Mouse (Mus musculus) stomach, embryonic 14.5 days (tissue): ENCODE measurements around the gene Dynll2. TPM values are rescaled to one million over a fixed set of nuclear protein-coding genes. Genes with fewer than 3 reads are reported as not detected.
"Not testable (repeated sequence)": the region's sequence is repeated elsewhere in the genome, so short reads cannot be mapped to it uniquely, and the experiment has no call there.

Experiments used
- ATAC-seq: fragments of 200-750 bp; cut with Nextera tagmentation; 2 replicates; pipeline ENCODE4 v1.8.0; 2017; ENCODE audit warnings: low read depth, moderate TSS enrichment; ENCODE audit not compliant: insufficient number of reproducible peaks, insufficient read depth, low FRiP score
- H3K27ac ChIP-seq: fragments of 300-500 bp; sonication (generic); 2 replicates; pipeline ENCODE4 v1.5.1; 2014; ENCODE audit warnings: mild to moderate bottlenecking, low read length, moderate library complexity, mixed read lengths
- H3K27me3 ChIP-seq: fragments of 300-500 bp; sonication (generic); 2 replicates; pipeline ENCODE4 v1.6.1; 2014; ENCODE audit warnings: low read length, control low read depth, mixed read lengths; ENCODE audit not compliant: control insufficient read depth, insufficient read depth
- H3K36me3 ChIP-seq: fragments of 300-500 bp; sonication (generic); 2 replicates; pipeline ENCODE4 v1.6.1; 2014; ENCODE audit warnings: mild to moderate bottlenecking, control low read depth, low read length, moderate library complexity, mixed read lengths; ENCODE audit not compliant: control insufficient read depth, insufficient read depth
- H3K4me1 ChIP-seq: fragments of 300-500 bp; sonication (generic); 2 replicates; pipeline ENCODE4 v1.6.1; 2014; ENCODE audit warnings: low read length, control low read depth, mixed read lengths; ENCODE audit not compliant: control insufficient read depth, insufficient read depth
- H3K4me2 ChIP-seq: fragments of 300-500 bp; sonication (generic); replicated peaks from 2 replicates; pipeline ENCODE4 v1.6.1; 2014; ENCODE audit warnings: low read depth, low read length, control low read depth
- H3K4me3 ChIP-seq: fragments of 300-500 bp; sonication (generic); 2 replicates; pipeline ENCODE4 v1.5.1; 2014; ENCODE audit warnings: low read depth, low read length, control low read depth
- H3K9ac ChIP-seq: fragments of 300-500 bp; sonication (generic); replicated peaks from 2 replicates; pipeline ENCODE4 v1.6.1; 2014; ENCODE audit warnings: low read depth, mild to moderate bottlenecking, control low read depth, low read length, moderate library complexity, mixed read lengths
- H3K9me3 ChIP-seq: fragments of 300-500 bp; sonication (generic); 2 replicates; pipeline ENCODE4 v1.6.1; 2016; ENCODE audit warnings: low read depth, low read length, control low read depth; ENCODE audit not compliant: control insufficient read depth
- WGBS: fragments of 180-500 bp; shearing (Covaris S2); extraction: QIAGEN DNeasy Blood & Tissue Kit; methylation state at CpG from one replicate; pipeline ENCODE4 v1.1.7; 2014; 5-methylcytosine and 5-hydroxymethylcytosine counted together
- polyA plus RNA-seq: library from polyadenylated mRNA; unstranded; fragments of >200 nt; fragmentation: Nextera tagmentation; extraction: Ambion mirVana; gene quantifications from 2 replicates; pipeline ENCODE4 v1.2.1, GENCODE M21; 2014

Gene Dynll2
- polyA plus RNA-seq, 1 experiment from 2014 or later: 16.7 TPM

DNA sequence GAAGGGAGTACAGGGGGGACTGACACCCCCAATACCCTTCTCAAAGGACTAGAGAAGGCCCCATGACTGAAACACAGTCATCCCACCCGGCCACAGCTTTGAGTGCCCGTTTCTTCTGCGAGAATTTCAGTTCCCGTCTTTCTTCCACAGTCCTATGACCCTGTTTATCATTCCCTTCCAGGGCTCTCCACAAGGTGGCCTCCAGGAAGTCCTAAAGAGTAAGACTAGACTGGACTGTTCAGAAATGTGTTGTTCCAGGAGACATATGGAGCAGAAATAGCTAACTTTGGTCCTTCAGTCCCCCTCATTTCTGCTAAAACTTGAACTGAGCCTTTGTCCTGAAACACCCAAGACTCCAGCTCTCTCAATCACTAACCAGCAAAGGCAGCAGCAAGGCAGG is 8.4 kb downstream of the Dynll2 start:
- Histone ChIP-seq H3K9me3 (no peaks in the 10 kb centered on the region), H3K27ac (no peak overlapping the region), H3K4me1 (no peaks in the 10 kb centered on the region), H3K4me3 (no peak overlapping the region), H3K36me3 (peaks cover 61% of the 10 kb centered on the region), H3K9ac (no peak overlapping the region), H3K27me3 (no peaks in the 10 kb centered on the region), H3K4me2 (no peak overlapping the region)
- 66% methylated on average over 4 of the region's 4 CpGs for WGBS
- no peak for ATAC-seq

DNA sequence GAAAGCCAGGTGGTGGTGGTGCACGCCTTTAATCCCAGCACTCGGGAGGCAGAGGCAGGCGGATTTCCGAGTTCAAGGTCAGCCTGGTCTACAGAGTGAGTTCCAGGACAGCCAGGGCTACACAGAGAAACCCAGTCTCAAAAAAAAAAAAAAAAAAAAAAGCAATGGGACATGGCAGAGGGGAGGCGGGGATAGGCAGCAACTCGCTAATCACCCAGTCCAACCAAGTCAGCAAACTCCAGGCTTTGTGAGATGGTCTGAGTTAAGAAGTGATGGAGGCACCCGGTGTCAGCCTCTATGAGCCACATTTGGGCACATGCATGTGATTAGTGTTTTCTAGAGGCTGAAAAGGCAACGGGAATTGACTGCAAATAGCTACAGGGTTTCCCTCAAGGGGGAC is 10.3 kb downstream of the Dynll2 start:
- not testable (repeated sequence) for H3K4me2 ChIP-seq, H3K9me3 ChIP-seq, H3K27ac ChIP-seq, ATAC-seq, H3K9ac ChIP-seq, H3K4me3 ChIP-seq, H3K4me1 ChIP-seq, H3K27me3 ChIP-seq
- peaks cover 44% of the 10 kb centered on the region for H3K36me3 ChIP-seq
- WGBS: 75% methylated on average over 8 of the region's 8 CpGs

DNA sequence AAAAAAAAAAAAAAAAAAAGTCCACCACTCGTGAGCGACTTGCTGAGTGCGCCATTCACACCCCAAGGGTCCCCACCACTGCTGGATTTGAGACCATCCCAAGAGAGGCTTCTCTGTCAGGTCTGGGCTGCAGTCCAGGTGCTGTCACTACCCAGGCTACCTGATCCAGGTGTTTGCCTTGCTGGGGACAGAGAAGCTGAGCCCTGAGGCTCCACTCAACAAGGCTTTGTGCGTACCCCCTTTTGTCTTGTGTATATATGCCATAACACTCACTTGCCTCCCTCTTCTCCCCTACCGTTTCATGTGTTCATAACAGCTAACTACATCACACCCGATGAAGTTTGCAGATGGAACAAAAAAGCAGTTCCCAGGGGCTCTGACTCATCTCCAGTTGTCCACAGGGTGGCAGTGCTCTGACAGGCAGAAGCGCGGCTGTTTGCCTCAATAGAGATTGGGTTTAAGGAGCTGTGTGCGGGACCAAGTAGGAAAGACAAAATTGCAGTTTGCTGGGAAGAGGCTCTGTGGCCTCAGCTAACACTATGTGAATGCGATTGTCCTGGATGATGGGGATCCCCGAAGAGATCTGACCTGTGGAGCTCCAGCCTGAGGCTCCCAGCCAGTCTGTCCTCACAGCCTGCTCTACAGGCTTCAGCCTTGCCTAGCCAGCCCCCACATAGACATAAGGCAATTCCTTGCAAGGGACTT is 12.7 kb downstream of the Dynll2 start:
- no peaks in the 10 kb centered on the region for H3K27me3 ChIP-seq
- no peaks in the 10 kb centered on the region for H3K9me3 ChIP-seq
- no peaks in the 10 kb centered on the region for H3K4me1 ChIP-seq
- 17% methylated on average over 11 of the region's 11 CpGs for WGBS
- peak; percentile 47; the same call in 1 of the 2 replicates for ATAC-seq
- H3K27ac ChIP-seq: no peak overlapping the region
- H3K4me2 ChIP-seq: no peak overlapping the region
- H3K4me3 ChIP-seq: no peak overlapping the region
- H3K36me3 ChIP-seq: peaks cover 20% of the 10 kb centered on the region
- H3K9ac ChIP-seq: no peak overlapping the region

DNA sequence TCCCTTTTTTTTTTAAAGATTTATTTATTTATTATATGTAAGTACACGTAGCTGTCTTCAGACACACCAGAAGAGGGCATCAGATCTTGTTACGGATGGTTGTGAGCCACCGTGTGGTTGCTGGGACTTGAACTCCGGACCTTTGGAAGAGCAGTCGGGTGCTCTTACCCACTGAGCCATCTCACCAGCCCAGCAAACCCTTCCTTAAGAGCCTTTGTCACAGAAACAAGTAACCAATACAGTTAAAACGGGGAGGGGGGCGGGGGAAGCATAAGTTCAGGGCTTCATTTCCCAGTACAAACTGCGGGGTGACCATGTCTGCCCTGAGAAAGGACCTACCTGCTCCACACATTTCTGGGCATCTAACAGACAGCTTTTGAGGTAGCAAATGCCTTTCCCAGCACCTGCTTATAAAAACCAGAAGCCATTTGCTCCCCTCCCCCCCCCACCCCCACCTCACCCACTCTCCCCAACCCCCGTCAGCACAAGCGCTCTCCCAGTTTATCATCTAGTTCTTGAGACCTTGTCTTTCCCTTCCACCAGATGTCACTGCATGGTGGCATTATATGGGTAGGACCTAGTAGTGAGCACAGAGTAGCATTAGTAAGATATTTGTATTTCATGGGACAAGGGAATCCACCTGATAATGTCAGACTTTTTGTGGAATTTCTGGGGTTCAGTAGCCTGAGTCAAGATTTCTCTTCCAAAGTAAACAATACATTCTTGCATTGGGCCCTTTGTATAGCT is 13.6 kb downstream of the Dynll2 start:
- H3K27me3 ChIP-seq: no peaks in the 10 kb centered on the region
- no peaks in the 10 kb centered on the region for H3K4me1 ChIP-seq
- H3K36me3 ChIP-seq: peaks cover 11% of the 10 kb centered on the region
- WGBS: 44% methylated on average over 10 of the region's 10 CpGs
- no peak for ATAC-seq
- no peak overlapping the region for H3K4me3 ChIP-seq
- no peak overlapping the region for H3K27ac ChIP-seq
- H3K9me3 ChIP-seq: no peaks in the 10 kb centered on the region
- no peak overlapping the region for H3K9ac ChIP-seq
- no peak overlapping the region for H3K4me2 ChIP-seq

DNA sequence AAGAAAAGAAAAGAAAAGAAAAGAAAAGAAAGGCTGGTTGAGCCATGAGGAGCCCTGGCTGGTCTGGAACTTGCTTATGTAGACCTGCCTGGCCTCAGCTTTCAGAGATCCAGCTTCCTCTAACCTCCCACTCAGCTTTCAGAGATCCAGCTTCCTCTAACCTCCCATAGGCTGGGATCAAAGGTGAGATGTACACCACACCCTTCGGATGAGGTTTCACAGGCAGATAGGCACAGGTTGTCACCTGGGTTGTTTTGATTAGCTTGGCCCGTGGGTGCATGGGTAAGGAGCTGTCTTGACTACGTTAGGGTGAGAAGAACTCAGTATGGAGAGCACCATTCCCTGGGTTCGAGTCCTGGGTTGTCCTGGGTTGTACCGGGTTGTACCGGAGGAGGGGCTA is 14.5 kb downstream of the Dynll2 start:
- H3K4me3 ChIP-seq: no peak overlapping the region
- no peak for ATAC-seq
- peaks cover 2% of the 10 kb centered on the region; the same call in 1 of the 2 replicates for H3K36me3 ChIP-seq
- no peak overlapping the region for H3K4me2 ChIP-seq
- H3K27me3 ChIP-seq: no peaks in the 10 kb centered on the region
- WGBS: 75% methylated on average over 6 of the region's 6 CpGs
- no peak overlapping the region for H3K27ac ChIP-seq
- H3K4me1 ChIP-seq: no peaks in the 10 kb centered on the region
- no peak overlapping the region for H3K9ac ChIP-seq
- no peaks in the 10 kb centered on the region for H3K9me3 ChIP-seq

DNA sequence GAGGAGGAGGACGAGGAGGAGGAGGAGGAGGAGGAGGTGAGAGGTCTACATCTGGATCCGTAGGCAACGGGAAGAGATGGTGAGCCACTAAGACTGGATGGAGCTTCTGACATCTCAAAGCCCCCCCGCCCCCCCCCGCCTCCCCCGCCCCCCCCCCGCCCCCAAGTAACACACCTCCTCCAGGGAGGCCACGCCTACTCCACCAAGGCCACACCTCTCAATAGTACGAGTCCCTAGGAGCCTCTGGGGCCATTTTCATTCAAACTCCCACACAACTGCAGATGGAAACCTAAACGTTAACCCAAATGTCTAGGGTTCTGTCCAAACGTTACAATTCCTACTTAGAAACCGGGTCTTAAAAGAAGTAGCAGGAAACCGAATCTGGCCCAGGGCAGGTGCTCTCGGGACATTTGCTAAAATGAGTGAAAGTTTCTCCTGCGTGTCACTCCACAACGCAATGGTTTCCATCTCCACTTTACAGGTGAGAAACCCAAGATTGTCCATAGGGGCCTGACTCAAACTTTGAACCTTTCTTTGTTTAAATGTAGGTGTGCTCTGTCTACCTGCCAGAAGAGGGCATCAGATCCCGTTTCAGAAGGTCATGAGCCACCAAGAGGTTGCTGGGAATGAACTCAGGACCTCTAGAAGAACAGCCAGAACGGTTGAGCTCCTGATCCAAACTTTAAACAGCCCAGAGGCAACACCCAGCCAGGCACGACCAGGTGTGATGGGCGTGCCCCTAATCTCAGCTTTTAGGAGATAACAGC is 18.8 kb downstream of the Dynll2 start:
- H3K27ac ChIP-seq: no peak overlapping the region
- no peaks in the 10 kb centered on the region for H3K4me1 ChIP-seq
- H3K27me3 ChIP-seq: no peaks in the 10 kb centered on the region
- no peak overlapping the region for H3K4me3 ChIP-seq
- WGBS: 21% methylated on average over 17 of the region's 20 CpGs
- no peak overlapping the region for H3K9ac ChIP-seq
- no peaks in the 10 kb centered on the region for H3K36me3 ChIP-seq
- H3K4me2 ChIP-seq: peak overlapping the region; percentile 44; the same call in 1 of the 2 replicates
- H3K9me3 ChIP-seq: no peaks in the 10 kb centered on the region
- no peak for ATAC-seq

DNA sequence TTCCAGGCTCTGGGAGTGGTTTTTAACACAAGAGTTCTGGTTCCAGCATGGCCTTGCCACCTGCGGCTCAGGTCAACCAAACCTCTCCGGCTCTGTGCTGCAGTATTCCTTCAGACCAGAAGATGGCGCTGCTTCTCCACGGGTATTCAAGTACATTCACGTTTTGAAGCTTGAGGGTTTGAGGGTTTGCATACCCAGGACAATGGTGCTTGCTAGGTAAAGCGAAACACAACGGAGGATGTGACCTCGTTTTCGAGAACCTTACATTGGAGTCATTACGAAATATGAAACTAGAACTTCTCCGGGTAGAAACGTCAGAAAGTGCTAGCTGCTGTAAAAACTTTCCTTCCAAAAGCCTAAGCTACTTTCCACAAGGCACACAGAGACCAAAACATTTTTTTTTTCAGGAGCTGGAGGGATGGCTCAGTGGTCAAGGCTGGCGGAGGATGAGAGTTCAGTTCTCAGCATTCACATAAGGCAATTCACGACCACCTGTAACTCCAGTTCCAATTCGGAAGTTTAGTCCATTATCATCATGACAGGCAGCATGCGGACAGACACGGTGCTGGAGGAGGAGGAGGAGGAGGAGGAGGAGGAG is 19.5 kb downstream of the Dynll2 start:
- ATAC-seq: no peak
- peak overlapping the region; percentile 44 for H3K4me2 ChIP-seq
- 4% methylated on average over 17 of the region's 17 CpGs for WGBS
- no peak overlapping the region for H3K9ac ChIP-seq
- H3K9me3 ChIP-seq: no peaks in the 10 kb centered on the region
- H3K27me3 ChIP-seq: no peaks in the 10 kb centered on the region
- H3K4me1 ChIP-seq: no peaks in the 10 kb centered on the region
- H3K4me3 ChIP-seq: peak overlapping the region; percentile 11; the same call in 1 of the 2 replicates
- H3K36me3 ChIP-seq: no peaks in the 10 kb centered on the region
- H3K27ac ChIP-seq: no peak overlapping the region

DNA sequence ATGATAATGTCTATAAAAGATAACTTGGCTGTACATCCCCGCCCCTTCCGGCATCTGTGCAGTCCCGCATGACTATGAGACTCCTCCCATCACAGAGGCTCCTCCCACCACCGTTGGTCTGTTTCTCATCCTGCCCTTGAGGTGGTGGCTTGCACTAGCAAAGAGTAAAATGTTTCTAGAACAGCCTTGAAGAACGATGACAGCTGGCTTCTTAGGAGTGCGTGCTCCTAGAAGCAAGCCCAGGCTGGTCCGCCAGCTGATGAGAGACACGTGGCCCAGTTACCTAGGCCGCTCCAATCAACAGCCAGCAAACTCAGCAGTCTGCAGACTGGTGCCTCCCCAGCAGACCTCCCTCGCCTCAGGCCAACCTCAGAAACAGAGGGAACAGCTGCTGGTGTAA is 21.1 kb downstream of the Dynll2 start:
- 21% methylated on average over 10 of the region's 10 CpGs for WGBS
- ATAC-seq: peak; percentile 49; the same call in 1 of the 2 replicates
- Histone ChIP-seq H3K9me3 (no peaks in the 10 kb centered on the region), H3K4me2 (no peak overlapping the region), H3K4me1 (no peaks in the 10 kb centered on the region), H3K9ac (no peak overlapping the region), H3K4me3 (no peak overlapping the region), H3K27ac (no peak overlapping the region), H3K27me3 (no peaks in the 10 kb centered on the region), H3K36me3 (no peaks in the 10 kb centered on the region)
